Mouse (Mus musculus) embryonic fibroblast, embryonic 13.5 days (primary cell): Measurements from ENCODE around the gene H2afy.

Experiments used
- CTCF ChIP-seq: IDR thresholded peaks from 2 replicates; pipeline ENCODE4 v1.5.1; 2011; ENCODE audit warnings: mild to moderate bottlenecking, control low read depth, low read length, moderate library complexity, borderline replicate concordance; ENCODE audit not compliant: insufficient read depth
- POLR2A ChIP-seq: IDR thresholded peaks from 2 replicates; pipeline ENCODE4 v1.6.1; 2011; ENCODE audit warnings: low read depth, mild to moderate bottlenecking, control low read depth, low read length, moderate library complexity

- TF ChIP-seq CTCF = no peak
- no peak for TF ChIP-seq POLR2A
Observed at GRCm38 (mm10) chr13:56175848-56176247, 39.7 kb upstream of the H2afy start.
